Mouse (Mus musculus) megakaryocyte, embryonic 14.5 days (primary cell): ENCODE results near the gene Cnbp. TPM values are rescaled to one million over a fixed set of nuclear protein-coding genes. Genes with fewer than 3 reads are reported as not detected.

ENCODE experiments used
- H3K27me3 ChIP-seq: replicated peaks from 2 replicates; pipeline ENCODE3; 2012; ENCODE audit warnings: inconsistent platforms
- H3K36me3 ChIP-seq: replicated peaks from 2 replicates; pipeline ENCODE3; 2012; ENCODE audit warnings: low read length, inconsistent platforms, mixed read lengths
- H3K4me1 ChIP-seq: 2 replicates; pipeline ENCODE4 v1.6.1; 2012; ENCODE audit warnings: inconsistent platforms
- H3K4me3 ChIP-seq: replicated peaks from 2 replicates; pipeline ENCODE3; 2012; ENCODE audit warnings: moderate library complexity, mild to moderate bottlenecking, inconsistent platforms
- H3K9me3 ChIP-seq: 2 replicates; pipeline ENCODE4 v1.6.1; 2012; ENCODE audit warnings: inconsistent platforms
- FLI1 ChIP-seq: IDR thresholded peaks from 2 replicates; pipeline ENCODE4 v1.6.1; 2012; ENCODE audit warnings: low read length, inconsistent platforms, mixed read lengths
- GATA1 ChIP-seq: IDR thresholded peaks from 3 replicates; pipeline ENCODE4 v1.6.1; 2012; ENCODE audit warnings: mixed read lengths, low read length, inconsistent platforms, borderline replicate concordance
- polyA plus RNA-seq: library from polyadenylated mRNA; stranded (reverse); fragments of >175 nt; gene quantifications from 2 replicates; pipeline ENCODE4 v1.2.3, GENCODE M21; 2012; ENCODE audit warnings: low replicate concordance; ENCODE audit not compliant: insufficient read depth

Gene Cnbp
- polyA plus RNA-seq, 1 experiment: 59.4 TPM

GRCm38 (mm10) chr6:87796251-87796880 is 54.5 kb downstream of the Cnbp start:
- Histone ChIP-seq H3K36me3 (peaks cover 92% of the 10 kb centered on the region), H3K9me3 (no peaks in the 10 kb centered on the region), H3K4me3 (no peak overlapping the region), H3K4me1 (peaks cover 88% of the 10 kb centered on the region), H3K27me3 (no peaks in the 10 kb centered on the region)
- TF ChIP-seq FLI1 (no peak), GATA1 (no peak)

DNA sequence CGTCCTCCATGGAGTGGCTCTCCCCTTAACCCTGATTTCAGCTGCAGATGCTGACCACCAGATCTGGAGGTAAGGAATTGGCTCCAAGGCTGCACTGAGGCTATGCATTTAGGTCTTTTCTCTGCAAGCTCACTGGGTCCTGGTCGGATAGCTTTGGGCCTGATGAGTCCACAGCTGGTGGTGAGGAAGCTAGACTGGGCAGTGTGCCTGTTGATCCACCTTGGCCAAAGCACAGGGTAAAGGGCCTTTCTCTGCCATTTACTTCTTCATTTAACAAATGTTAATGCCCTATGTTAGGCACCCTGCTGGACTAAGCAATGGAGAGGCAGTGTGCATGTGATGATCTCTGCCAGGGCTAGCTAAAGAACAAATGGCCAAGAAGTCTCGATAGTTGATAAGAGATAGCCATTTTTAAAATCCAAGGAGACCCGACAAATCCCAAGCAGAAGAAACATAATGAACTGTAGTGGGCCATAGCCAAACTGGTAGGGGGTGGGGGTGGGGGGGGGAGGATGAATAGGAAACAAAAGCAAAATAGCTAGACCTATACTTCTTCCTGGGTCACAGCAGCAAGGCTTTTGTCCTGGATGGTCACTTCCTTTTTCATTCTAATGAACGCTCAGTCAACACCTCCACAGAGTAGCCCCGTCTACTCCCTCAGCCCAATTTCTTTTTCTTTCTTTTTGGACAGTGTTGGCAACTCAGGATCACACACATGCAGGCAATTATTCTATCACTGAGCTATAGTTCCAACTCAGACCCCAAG is 55.3 kb downstream of the Cnbp start:
- Histone ChIP-seq H3K4me1 (peaks cover 88% of the 10 kb centered on the region), H3K27me3 (no peaks in the 10 kb centered on the region), H3K36me3 (peaks cover 92% of the 10 kb centered on the region), H3K4me3 (no peak overlapping the region), H3K9me3 (no peaks in the 10 kb centered on the region)
- TF ChIP-seq FLI1: no peak
- TF ChIP-seq GATA1: no peak

- no peak overlapping the region for H3K4me3 ChIP-seq
- no peaks in the 10 kb centered on the region for H3K27me3 ChIP-seq
- peaks cover 88% of the 10 kb centered on the region for H3K4me1 ChIP-seq
- H3K9me3 ChIP-seq: no peaks in the 10 kb centered on the region
- TF ChIP-seq FLI1 (no peak), GATA1 (no peak)
- H3K36me3 ChIP-seq: peaks cover 92% of the 10 kb centered on the region
These were observed 56.9 kb downstream of the Cnbp start for GRCm38 (mm10) chr6:87793821-87794510.

Other genes starting within 250 kb of the Cnbp start
- gene Aplf, start 178.9 kb downstream of the Cnbp start, polyA plus RNA-seq: 4.5 and 5.3 TPM in 2 replicates
- gene Efcc1, start 120.2 kb downstream of the Cnbp start, polyA plus RNA-seq: 1.2 TPM in 1 of 2 replicates, not detected in the other
- 2,862 and 6,438 TPM in 2 replicates for gene Gp9, start 73.0 kb downstream of the Cnbp start, polyA plus RNA-seq
- gene Rab43, start 38.9 kb downstream of the Cnbp start, polyA plus RNA-seq: 27.5 and 77.6 TPM in 2 replicates
- 13.2 TPM in 1 of 2 replicates, not detected in the other for gene Gm45140, start 15.3 kb downstream of the Cnbp start, polyA plus RNA-seq
- 5.6 and 34.7 TPM in 2 replicates for gene Isy1, start 12.3 kb downstream of the Cnbp start, polyA plus RNA-seq
- 6.8 and 8.2 TPM in 2 replicates for gene Copg1, start 36.7 kb upstream of the Cnbp start, polyA plus RNA-seq
- 1.5 TPM in 1 of 2 replicates, not detected in the other for gene Hmces, start 62.8 kb upstream of the Cnbp start, polyA plus RNA-seq
- 13.7 and 33.8 TPM in 2 replicates for gene H1fx, start 130.5 kb upstream of the Cnbp start, polyA plus RNA-seq
- 13.2 and 85.0 TPM in 2 replicates for gene Rab7, start 194.2 kb upstream of the Cnbp start, polyA plus RNA-seq
- gene Rpn1, start 233.4 kb upstream of the Cnbp start, polyA plus RNA-seq: 32.8 and 59.1 TPM in 2 replicates